ENCODE assay signal across 11 mouse cellular contexts in genomic region chr6:118187285-118187641, GRCm38 (mm10).
"Had no signal": no experiment of that assay in that cellular context is flagged by ENCODE, and none has a peak within 500 bp of the region (broad histone marks: within the 10 kb centered on the region; RNA-seq: fewer than 3 reads in every experiment).

No protein-coding gene starts in this region.

- H3K9ac ChIP-seq: limb, embryonic 12.5 days; liver, embryonic 13.5 days; midbrain, embryonic 15.5 days had no signal

- H3K27ac ChIP-seq: layer of hippocampus, adult 2 months; limb, embryonic 12.5 days; liver, embryonic 13.5 days; midbrain, embryonic 15.5 days had no signal

- H3K9me3 ChIP-seq: limb, embryonic 12.5 days; liver, embryonic 13.5 days; midbrain, embryonic 15.5 days had no signal

- H3K27me3 ChIP-seq: midbrain, embryonic 15.5 days had no signal

- H3K4me2 ChIP-seq: limb, embryonic 12.5 days; liver, embryonic 13.5 days; midbrain, embryonic 15.5 days had no signal

- DNase-seq: kidney, adult 18-20 months; liver; liver, embryonic 13.5 days; lung, adult 18-20 months; right cerebral cortex, adult 18-20 months; right cerebral cortex, postnatal 25 days; thymus, postnatal 36 days had no signal

- H3K36me3 ChIP-seq: limb, embryonic 12.5 days; liver, embryonic 13.5 days; midbrain, embryonic 15.5 days had no signal

- ATAC-seq: inflammation-experienced regulatory T-cells, adult 6 months; midbrain, embryonic 15.5 days had no signal

- H3K4me3 ChIP-seq: layer of hippocampus, adult 2 months; limb, embryonic 12.5 days; liver, embryonic 13.5 days; midbrain, embryonic 15.5 days had no signal

- H3K4me1 ChIP-seq: limb, embryonic 12.5 days; midbrain, embryonic 15.5 days had no signal
